Mouse (Mus musculus): ENCODE measurements around the gene Tle6. TPM values are rescaled to one million over a fixed set of nuclear protein-coding genes. Genes with fewer than 3 reads are reported as not detected.

Gene Tle6
- polyA plus RNA-seq, 1 experiment = 14.3 TPM

GRCm38 (mm10) chr10:81565257-81566228 is 35.3 kb downstream of the Tle6 start:
- H3K36me3 ChIP-seq (ENCODE audit: control insufficient read depth, insufficient read depth, low read length) = peaks cover 30% of the 10 kb centered on the region
- WGBS = 64% methylated on average over 20 of the region's 20 CpGs

GRCm38 (mm10) chr10:81564734-81565133 is 36.1 kb downstream of the Tle6 start:
- H3K4me3 ChIP-seq (ENCODE audit: extremely low read depth, insufficient read depth, insufficient read length) = no peak overlapping the region
- no peak for TF ChIP-seq POLR2A (IDR thresholded peaks at IDR 0.05; ENCODE audit: low read depth, low read length)
- TF ChIP-seq CTCF (IDR thresholded peaks at IDR 0.05; ENCODE audit: extremely low read depth, insufficient read depth, insufficient read length, insufficient replicate concordance) = peak; percentile 71; the same call in 1 of the 2 replicates
- WGBS = 69% methylated on average over 10 of the region's 10 CpGs
- peaks cover 30% of the 10 kb centered on the region for H3K36me3 ChIP-seq (ENCODE audit: control insufficient read depth, insufficient read depth, low read length)
- no peaks in the 10 kb centered on the region for H3K27me3 ChIP-seq (ENCODE audit: control insufficient read depth, insufficient read depth, low read length)
- peak in 1 of 2 experiments; percentile 56 for DNase-seq (ENCODE audit: low read depth in 1 of 2, low spot score in 2 of 2)
- H3K27ac ChIP-seq (ENCODE audit: insufficient read depth, low read length) = no peak overlapping the region
- peaks cover 16% of the 10 kb centered on the region; the same call in 1 of the 2 replicates for H3K4me1 ChIP-seq (ENCODE audit: control insufficient read depth, insufficient read depth, insufficient read length)

More at GRCm38 (mm10) chr10:81565257-81566228, 35.3 kb downstream of the Tle6 start:
- Histone ChIP-seq H3K4me1 (ENCODE audit: control insufficient read depth, insufficient read depth, insufficient read length) (peaks cover 16% of the 10 kb centered on the region; the same call in 1 of the 2 replicates), H3K27me3 (ENCODE audit: control insufficient read depth, insufficient read depth, low read length) (no peaks in the 10 kb centered on the region), H3K4me3 (ENCODE audit: extremely low read depth, insufficient read depth, insufficient read length) (no peak overlapping the region), H3K27ac (ENCODE audit: insufficient read depth, low read length) (no peak overlapping the region)
- DNase-seq (ENCODE audit: low read depth in 1 of 2, low spot score in 2 of 2) = no peak
- TF ChIP-seq CTCF (IDR thresholded peaks at IDR 0.05; ENCODE audit: extremely low read depth, insufficient read depth, insufficient read length, insufficient replicate concordance) (no peak), POLR2A (IDR thresholded peaks at IDR 0.05; ENCODE audit: low read depth, low read length) (no peak)

GRCm38 (mm10) chr10:81564216-81564615 is 36.7 kb downstream of the Tle6 start:
- no peak overlapping the region; the same call in 1 of the 2 replicates for H3K27ac ChIP-seq (ENCODE audit: insufficient read depth, low read length)
- DNase-seq (ENCODE audit: low read depth in 1 of 2, low spot score in 2 of 2) = no peak
- TF ChIP-seq POLR2A (IDR thresholded peaks at IDR 0.05; ENCODE audit: low read depth, low read length) (no peak), CTCF (IDR thresholded peaks at IDR 0.05; ENCODE audit: extremely low read depth, insufficient read depth, insufficient read length, insufficient replicate concordance) (no peak)

GRCm38 (mm10) chr10:81563481-81563880 is 37.4 kb downstream of the Tle6 start:
- Histone ChIP-seq H3K4me1 (ENCODE audit: control insufficient read depth, insufficient read depth, insufficient read length) (peaks cover 16% of the 10 kb centered on the region; the same call in 1 of the 2 replicates), H3K27ac (ENCODE audit: insufficient read depth, low read length) (no peak overlapping the region), H3K27me3 (ENCODE audit: control insufficient read depth, insufficient read depth, low read length) (no peaks in the 10 kb centered on the region), H3K36me3 (ENCODE audit: control insufficient read depth, insufficient read depth, low read length) (peaks cover 30% of the 10 kb centered on the region), H3K4me3 (ENCODE audit: extremely low read depth, insufficient read depth, insufficient read length) (no peak overlapping the region)
- no peak for TF ChIP-seq POLR2A (IDR thresholded peaks at IDR 0.05; ENCODE audit: low read depth, low read length)
- TF ChIP-seq CTCF (IDR thresholded peaks at IDR 0.05; ENCODE audit: extremely low read depth, insufficient read depth, insufficient read length, insufficient replicate concordance) = no peak
- 62% methylated on average over 6 of the region's 6 CpGs for WGBS
- no peak for DNase-seq (ENCODE audit: low read depth in 1 of 2, low spot score in 2 of 2)

More at GRCm38 (mm10) chr10:81564216-81564615, 36.7 kb downstream of the Tle6 start:
- Histone ChIP-seq H3K36me3 (ENCODE audit: control insufficient read depth, insufficient read depth, low read length) (peaks cover 30% of the 10 kb centered on the region), H3K27me3 (ENCODE audit: control insufficient read depth, insufficient read depth, low read length) (no peaks in the 10 kb centered on the region), H3K4me3 (ENCODE audit: extremely low read depth, insufficient read depth, insufficient read length) (no peak overlapping the region), H3K4me1 (ENCODE audit: control insufficient read depth, insufficient read depth, insufficient read length) (peaks cover 16% of the 10 kb centered on the region; the same call in 1 of the 2 replicates)
- 39% methylated on average over 10 of the region's 10 CpGs for WGBS

GRCm38 (mm10) chr10:81562411-81562810 is 38.5 kb downstream of the Tle6 start:
- WGBS = 92% methylated on average over 6 of the region's 6 CpGs
- H3K27ac ChIP-seq (ENCODE audit: insufficient read depth, low read length) = no peak overlapping the region

GRCm38 (mm10) chr10:81560719-81561459 is 40.0 kb downstream of the Tle6 start:
- TF ChIP-seq CTCF (IDR thresholded peaks at IDR 0.05; ENCODE audit: extremely low read depth, insufficient read depth, insufficient read length, insufficient replicate concordance) (no peak), POLR2A (IDR thresholded peaks at IDR 0.05; ENCODE audit: low read depth, low read length) (no peak; the same call in 1 of the 2 replicates)
- Histone ChIP-seq H3K4me1 (ENCODE audit: control insufficient read depth, insufficient read depth, insufficient read length) (peaks cover 16% of the 10 kb centered on the region; the same call in 1 of the 2 replicates), H3K4me3 (ENCODE audit: extremely low read depth, insufficient read depth, insufficient read length) (peak overlapping the region; percentile 97), H3K27me3 (ENCODE audit: control insufficient read depth, insufficient read depth, low read length) (no peaks in the 10 kb centered on the region), H3K36me3 (ENCODE audit: control insufficient read depth, insufficient read depth, low read length) (peaks cover 29% of the 10 kb centered on the region), H3K27ac (ENCODE audit: insufficient read depth, low read length) (peak overlapping the region; percentile 88)
- peak in 1 of 2 experiments; percentile 80 for DNase-seq (ENCODE audit: low read depth in 1 of 2, low spot score in 2 of 2)
- WGBS = 5% methylated on average over 16 of the region's 16 CpGs

More at GRCm38 (mm10) chr10:81562411-81562810, 38.5 kb downstream of the Tle6 start:
- no peak for DNase-seq (ENCODE audit: low read depth in 1 of 2, low spot score in 2 of 2)
- Histone ChIP-seq H3K36me3 (ENCODE audit: control insufficient read depth, insufficient read depth, low read length) (peaks cover 30% of the 10 kb centered on the region), H3K4me1 (ENCODE audit: control insufficient read depth, insufficient read depth, insufficient read length) (peaks cover 16% of the 10 kb centered on the region; the same call in 1 of the 2 replicates), H3K4me3 (ENCODE audit: extremely low read depth, insufficient read depth, insufficient read length) (no peak overlapping the region), H3K27me3 (ENCODE audit: control insufficient read depth, insufficient read depth, low read length) (no peaks in the 10 kb centered on the region)
- no peak for TF ChIP-seq CTCF (IDR thresholded peaks at IDR 0.05; ENCODE audit: extremely low read depth, insufficient read depth, insufficient read length, insufficient replicate concordance)
- no peak for TF ChIP-seq POLR2A (IDR thresholded peaks at IDR 0.05; ENCODE audit: low read depth, low read length)
